Mouse (Mus musculus) myocyte (in vitro differentiated cells): Measurements from ENCODE around the gene Etfdh. TPM values are rescaled to one million over a fixed set of nuclear protein-coding genes. Genes with fewer than 3 reads are reported as not detected.

ENCODE experiments used
- H3K27me3 ChIP-seq: one replicate; pipeline ENCODE4 v1.6.1; 2011; ENCODE audit not compliant: control insufficient read depth, insufficient read depth, insufficient read length
- H3K36me3 ChIP-seq: one replicate; pipeline ENCODE4 v1.6.1; 2011; ENCODE audit not compliant: control insufficient read depth, insufficient read depth
- H3K4me2 ChIP-seq: one replicate; pipeline ENCODE4 v1.6.1; 2011; ENCODE audit warnings: low read depth, control low read depth
- H3K4me3 ChIP-seq: one replicate; pipeline ENCODE4 v1.5.1; 2011; ENCODE audit warnings: mild to moderate bottlenecking, control low read depth, moderate library complexity
- H3K79me2 ChIP-seq: one replicate; pipeline ENCODE4 v1.6.1; 2011; ENCODE audit not compliant: control insufficient read depth, insufficient read depth
- H3ac ChIP-seq: one replicate; pipeline ENCODE4 v1.6.1; 2011; ENCODE audit not compliant: control insufficient read depth, insufficient read length
- CEBPB ChIP-seq: IDR thresholded peaks from 2 replicates; pipeline ENCODE4 v1.6.1; 2011; ENCODE audit warnings: mild to moderate bottlenecking, moderate library complexity; ENCODE audit not compliant: poor library complexity, insufficient read depth, severe bottlenecking
- E2F4 ChIP-seq: IDR thresholded peaks from one replicate; pipeline ENCODE4 v1.6.1; 2011; ENCODE audit warnings: mild to moderate bottlenecking, control low read depth, moderate library complexity; ENCODE audit not compliant: insufficient read depth
- MAX ChIP-seq: IDR thresholded peaks from one replicate; pipeline ENCODE4 v1.6.1; 2011; ENCODE audit warnings: low read depth, mild to moderate bottlenecking, control low read depth
- MYOD1 ChIP-seq, 3 experiments: IDR thresholded peaks; one replicate each; pipeline ENCODE4 v1.6.1; 2011; ENCODE audit warnings: control low read depth in 2 of 3, low read depth in 2 of 3, mild to moderate bottlenecking in 2 of 3, moderate library complexity in 1 of 3; ENCODE audit not compliant: insufficient read length in 2 of 3, control insufficient read depth in 1 of 3
- MYOG ChIP-seq, 3 experiments: IDR thresholded peaks; one replicate each; pipeline ENCODE4 v1.6.1; 2011; ENCODE audit warnings: control low read depth in 2 of 3, low read depth in 2 of 3, mild to moderate bottlenecking in 2 of 3; ENCODE audit not compliant: insufficient read length in 2 of 3, control insufficient read depth in 1 of 3, insufficient read depth in 1 of 3
- POLR2A ChIP-seq: IDR thresholded peaks from one replicate; pipeline ENCODE4 v1.6.1; 2011; ENCODE audit warnings: low read depth, mild to moderate bottlenecking, control low read depth, moderate library complexity; ENCODE audit not compliant: insufficient read length
- POLR2AphosphoS2 ChIP-seq: IDR thresholded peaks from one replicate; pipeline ENCODE4 v1.6.1; 2011; ENCODE audit warnings: low read depth, control low read depth; ENCODE audit not compliant: insufficient read length
- REST ChIP-seq: IDR thresholded peaks from one replicate; pipeline ENCODE4 v1.6.1; 2011; ENCODE audit warnings: mild to moderate bottlenecking, control low read depth, moderate library complexity; ENCODE audit not compliant: insufficient read depth, insufficient read length
- SRF ChIP-seq: IDR thresholded peaks from one replicate; pipeline ENCODE4 v1.6.1; 2011; ENCODE audit warnings: low read depth; ENCODE audit not compliant: control insufficient read depth, insufficient read length
- TCF12 ChIP-seq: IDR thresholded peaks from one replicate; pipeline ENCODE4 v1.6.1; 2011; ENCODE audit warnings: mild to moderate bottlenecking, control low read depth; ENCODE audit not compliant: poor library complexity, insufficient read depth, severe bottlenecking
- TCF3 ChIP-seq: IDR thresholded peaks from one replicate; pipeline ENCODE4 v1.6.1; 2011; ENCODE audit warnings: low read depth, control low read depth; ENCODE audit not compliant: insufficient read length
- USF1 ChIP-seq: IDR thresholded peaks from one replicate; pipeline ENCODE4 v1.6.1; 2011; ENCODE audit warnings: low read depth, mild to moderate bottlenecking, control low read depth, moderate library complexity
- polyA plus RNA-seq: library from polyadenylated mRNA; unstranded; fragments of >200 nt; fragmentation: generic; extraction: Trizol; gene quantifications from one replicate; pipeline ENCODE4 v1.2.1, GENCODE M21; 2012; ENCODE audit warnings: missing spikeins

Gene Etfdh
- polyA plus RNA-seq, 1 experiment: 29.7 TPM

GRCm38 (mm10) chr3:79578164-79578563 is 51.1 kb downstream of the Etfdh start:
- TF ChIP-seq USF1: no peak
- TF ChIP-seq TCF3: no peak
- TF ChIP-seq REST: no peak
- TF ChIP-seq POLR2A: no peak
- TF ChIP-seq SRF: no peak
- H3K4me3 ChIP-seq: no peak overlapping the region
- H3ac ChIP-seq: no peak overlapping the region
- no peaks in the 10 kb centered on the region for H3K36me3 ChIP-seq
- H3K79me2 ChIP-seq: no peaks in the 10 kb centered on the region
- H3K27me3 ChIP-seq: no peaks in the 10 kb centered on the region
- no peak overlapping the region for H3K4me2 ChIP-seq

- H3ac ChIP-seq: no peak overlapping the region
- no peak overlapping the region for H3K4me3 ChIP-seq
- H3K36me3 ChIP-seq: no peaks in the 10 kb centered on the region
- no peaks in the 10 kb centered on the region for H3K27me3 ChIP-seq
- TF ChIP-seq MYOD1 (IDR thresholded peaks at IDR 0.05; ENCODE audit: control insufficient read depth in 1 of 3, insufficient read length in 2 of 3, low read depth in 2 of 3) (no peak), MYOG (IDR thresholded peaks at IDR 0.05; ENCODE audit: control insufficient read depth in 1 of 3, insufficient read depth in 1 of 3, insufficient read length in 2 of 3, low read depth in 2 of 3) (no peak), USF1 (no peak), E2F4 (no peak), TCF12 (no peak), REST (no peak), TCF3 (no peak), POLR2AphosphoS2 (no peak), CEBPB (no peak), MAX (no peak), POLR2A (no peak)
- H3K4me2 ChIP-seq: no peak overlapping the region
- H3K79me2 ChIP-seq: no peaks in the 10 kb centered on the region
Observed at GRCm38 (mm10) chr3:79577606-79578005, 51.7 kb downstream of the Etfdh start.

GRCm38 (mm10) chr3:79576865-79577264 is 52.4 kb downstream of the Etfdh start:
- H3K4me2 ChIP-seq: peak overlapping the region; percentile 4
- H3K36me3 ChIP-seq: no peaks in the 10 kb centered on the region
- H3ac ChIP-seq: no peak overlapping the region
- H3K27me3 ChIP-seq: no peaks in the 10 kb centered on the region
- H3K4me3 ChIP-seq: no peak overlapping the region
- TF ChIP-seq POLR2A (no peak), MAX (no peak), CEBPB (no peak), MYOD1 (IDR thresholded peaks at IDR 0.05; ENCODE audit: control insufficient read depth in 1 of 3, insufficient read length in 2 of 3, low read depth in 2 of 3) (no peak), USF1 (no peak)
- no peaks in the 10 kb centered on the region for H3K79me2 ChIP-seq

GRCm38 (mm10) chr3:79576468-79576816 is 52.9 kb downstream of the Etfdh start:
- H3K4me3 ChIP-seq: no peak overlapping the region
- H3K27me3 ChIP-seq: no peaks in the 10 kb centered on the region
- H3K36me3 ChIP-seq: no peaks in the 10 kb centered on the region
- TF ChIP-seq USF1 (no peak), POLR2AphosphoS2 (no peak), TCF12 (no peak), REST (no peak), MYOD1 (IDR thresholded peaks at IDR 0.05; ENCODE audit: control insufficient read depth in 1 of 3, insufficient read length in 2 of 3, low read depth in 2 of 3) (no peak), SRF (no peak), MAX (no peak), TCF3 (no peak)
- peak overlapping the region; percentile 4 for H3K4me2 ChIP-seq
- H3ac ChIP-seq: no peak overlapping the region
- H3K79me2 ChIP-seq: no peaks in the 10 kb centered on the region

GRCm38 (mm10) chr3:79575576-79576467 is 53.5 kb downstream of the Etfdh start:
- no peak overlapping the region for H3K4me2 ChIP-seq

More at GRCm38 (mm10) chr3:79575576-79576467, 53.5 kb downstream of the Etfdh start:
- no peaks in the 10 kb centered on the region for H3K27me3 ChIP-seq
- TF ChIP-seq USF1 (no peak), TCF12 (no peak), TCF3 (no peak), MYOD1 (IDR thresholded peaks at IDR 0.05; ENCODE audit: control insufficient read depth in 1 of 3, insufficient read length in 2 of 3, low read depth in 2 of 3) (no peak), POLR2A (no peak), POLR2AphosphoS2 (no peak), E2F4 (no peak), SRF (no peak), CEBPB (no peak), REST (no peak), MYOG (IDR thresholded peaks at IDR 0.05; ENCODE audit: control insufficient read depth in 1 of 3, insufficient read depth in 1 of 3, insufficient read length in 2 of 3, low read depth in 2 of 3) (no peak), MAX (no peak)
- H3ac ChIP-seq: no peak overlapping the region
- no peaks in the 10 kb centered on the region for H3K79me2 ChIP-seq
- H3K4me3 ChIP-seq: no peak overlapping the region
- no peaks in the 10 kb centered on the region for H3K36me3 ChIP-seq
